ENCODE assay signal across 23 mouse cellular contexts in the genomic region with DNA sequence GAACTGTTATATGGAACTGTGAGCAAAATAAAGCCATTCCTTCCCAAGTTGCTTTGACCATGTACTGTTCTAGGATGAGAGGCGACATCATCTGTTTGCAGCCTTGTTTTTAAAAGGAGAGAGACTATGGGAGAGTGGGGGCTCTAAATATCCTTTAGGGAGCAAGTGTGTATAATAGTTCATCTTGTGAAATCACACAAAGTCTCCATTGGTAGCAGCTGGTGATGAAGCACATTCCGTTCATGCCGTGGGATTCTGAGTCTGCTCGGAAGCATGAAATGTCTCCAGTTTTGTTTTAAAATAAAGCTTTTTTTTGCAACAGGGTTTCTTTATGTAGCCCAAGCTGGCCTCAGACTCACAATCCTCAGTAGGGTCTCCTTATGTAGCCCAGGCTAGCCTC. TPM values are rescaled to one million over a fixed set of nuclear protein-coding genes. Genes with fewer than 3 reads are reported as not detected.
"Had no signal": no experiment of that assay in that cellular context is flagged by ENCODE, and none has a peak within 500 bp of the region (broad histone marks: within the 10 kb centered on the region; RNA-seq: fewer than 3 reads in every experiment).

No protein-coding gene starts in this region.

- DNase-seq: gastrocnemius, postnatal 14 days; gastrocnemius, postnatal 36 days; heart, adult 11 months; heart, adult 2 months; heart, postnatal 14 days; heart, postnatal 36 days; kidney, postnatal 14 days; layer of hippocampus, adult 9-11 months; layer of hippocampus, postnatal 36 days; left cerebral cortex, postnatal 4 days had no signal

- H3K9ac ChIP-seq: heart, embryonic 13.5 days; heart, embryonic 15.5 days; hindbrain, embryonic 13.5 days; hindbrain, embryonic 15.5 days; kidney, embryonic 15.5 days; limb, embryonic 13.5 days; limb, embryonic 15.5 days; liver, embryonic 12.5 days had no signal

- ATAC-seq: hindbrain, postnatal 0 days; intestine, postnatal 0 days; liver, embryonic 12.5 days had no signal

- H3K27ac ChIP-seq: heart, adult 2 months; heart, embryonic 13.5 days; heart, embryonic 15.5 days; hindbrain, embryonic 13.5 days; hindbrain, embryonic 15.5 days; hindbrain, postnatal 0 days; kidney, embryonic 15.5 days; kidney, postnatal 0 days; limb, embryonic 13.5 days; limb, embryonic 15.5 days; liver, embryonic 12.5 days had no signal

- H3K27me3 ChIP-seq: hindbrain, embryonic 15.5 days had no signal

- H3K9me3 ChIP-seq: heart, embryonic 13.5 days; heart, embryonic 15.5 days; hindbrain, embryonic 13.5 days; hindbrain, embryonic 15.5 days; kidney, embryonic 15.5 days; limb, embryonic 13.5 days; limb, embryonic 15.5 days; liver, embryonic 12.5 days had no signal

- H3K4me2 ChIP-seq: heart, embryonic 11.5 days; heart, embryonic 13.5 days; heart, embryonic 15.5 days; hindbrain, embryonic 13.5 days; hindbrain, embryonic 15.5 days; kidney, embryonic 15.5 days; limb, embryonic 13.5 days; limb, embryonic 15.5 days; liver, embryonic 12.5 days had no signal

- H3K36me3 ChIP-seq: heart, embryonic 13.5 days; heart, embryonic 15.5 days; hindbrain, embryonic 13.5 days; hindbrain, embryonic 15.5 days; kidney, embryonic 15.5 days; limb, embryonic 13.5 days; limb, embryonic 15.5 days; liver, embryonic 12.5 days had no signal

- H3K4me3 ChIP-seq: heart, adult 2 months; heart, embryonic 13.5 days; heart, embryonic 15.5 days; hindbrain, embryonic 13.5 days; hindbrain, embryonic 15.5 days; kidney, embryonic 15.5 days; limb, embryonic 13.5 days; limb, embryonic 15.5 days; liver, embryonic 12.5 days had no signal

RNA-seq across cellular contexts. Expression of a gene that starts 2.6 kb away (rescaled TPM):
- total RNA-seq: hematopoietic stem cell, adult 5-6 weeks had no signal
- polyA plus RNA-seq: heart, embryonic 11.5 days; intestine, postnatal 0 days; liver, embryonic 12.5 days had no signal

RNA-seq across cellular contexts. Expression of a gene that starts 36.4 kb away (rescaled TPM):
- total RNA-seq: hematopoietic stem cell, adult 5-6 weeks had no signal
